Mouse (Mus musculus): ENCODE data around the gene Rhbdl2. TPM values are rescaled to one million over a fixed set of nuclear protein-coding genes. Genes with fewer than 3 reads are reported as not detected.

The Rhbdl2 gene
- 1.3 and 1.6 TPM in 2 replicates for polyA plus RNA-seq (2015; fragmentation: Nextera tagmentation; extraction: Ambion mirVana)

DNA sequence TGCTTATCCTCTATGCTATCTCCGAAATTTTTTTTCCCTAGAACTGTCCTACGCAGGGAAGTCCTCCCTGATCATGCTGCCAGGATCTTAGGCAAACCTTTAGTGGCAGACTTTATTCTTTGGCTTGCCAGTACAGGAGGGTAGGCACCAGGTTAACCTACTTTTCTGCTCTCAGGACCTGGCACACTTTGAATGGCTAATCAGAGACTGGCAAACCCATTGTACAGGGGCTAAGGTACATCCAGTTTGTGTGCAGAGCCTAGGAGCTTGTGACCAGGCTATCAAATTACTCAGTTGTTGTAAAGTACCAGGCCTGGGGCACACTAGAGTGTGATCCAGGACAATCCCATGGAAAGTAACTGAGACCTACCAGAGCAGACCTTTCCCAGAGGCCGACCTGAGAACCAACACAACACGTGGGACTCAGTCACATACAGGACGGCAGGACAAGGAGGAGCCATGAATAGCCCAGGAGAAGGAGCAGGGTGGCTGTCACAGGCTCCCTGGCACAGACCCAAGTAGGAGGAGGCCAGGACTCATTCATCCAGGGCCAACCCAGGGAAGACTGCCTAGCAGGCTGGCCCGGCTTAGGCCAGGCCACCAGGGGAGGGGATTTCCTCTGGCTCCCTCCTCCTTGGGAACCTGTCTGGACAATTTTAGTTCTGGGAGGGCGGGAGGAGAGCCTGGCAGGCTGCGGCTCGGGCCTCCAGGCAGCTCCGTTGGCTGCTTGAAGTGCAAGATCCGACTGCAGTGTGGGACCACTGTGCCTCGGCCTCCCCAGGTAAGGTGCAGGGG lies at the start of gene Rhbdl2:
Rhbdl2 (plus strand) TSS at position 684 of the 795 bp plus-strand sequence.
- peak within 1 kb of the TSS; percentile 40 for H3K9ac ChIP-seq (ENCODE audit: low read length)
- 19% methylated on average over 12 of the region's 12 CpGs for WGBS
- H3K27me3 ChIP-seq (ENCODE audit: control insufficient read depth, insufficient read depth, low read depth, low read length): no peaks in the 10 kb centered on the region
- no peaks in the 10 kb centered on the region for H3K9me3 ChIP-seq (ENCODE audit: control insufficient read depth, low read length)
- peaks cover 5% of the 10 kb centered on the region; the same call in 1 of the 2 replicates for H3K4me1 ChIP-seq (replicated peaks; ENCODE audit: control insufficient read depth, insufficient read depth, low read length)
- H3K27ac ChIP-seq (ENCODE audit: low read length): 0 out of 2 replicates have a peak within 1 kb of the TSS, but pooled peaks have one; percentile 15
- H3K36me3 ChIP-seq (ENCODE audit: control insufficient read depth, insufficient read depth, low read length): no peaks in the 10 kb centered on the region
- H3K4me2 ChIP-seq (ENCODE audit: low read depth, low read length): peak within 1 kb of the TSS; percentile 35; the same call in 1 of the 2 replicates
- peak; percentile 94 for ATAC-seq (ENCODE audit: low read depth)
- H3K4me3 ChIP-seq (ENCODE audit: low read length): peak within 1 kb of the TSS; percentile 19; the same call in 1 of the 2 replicates

DNA sequence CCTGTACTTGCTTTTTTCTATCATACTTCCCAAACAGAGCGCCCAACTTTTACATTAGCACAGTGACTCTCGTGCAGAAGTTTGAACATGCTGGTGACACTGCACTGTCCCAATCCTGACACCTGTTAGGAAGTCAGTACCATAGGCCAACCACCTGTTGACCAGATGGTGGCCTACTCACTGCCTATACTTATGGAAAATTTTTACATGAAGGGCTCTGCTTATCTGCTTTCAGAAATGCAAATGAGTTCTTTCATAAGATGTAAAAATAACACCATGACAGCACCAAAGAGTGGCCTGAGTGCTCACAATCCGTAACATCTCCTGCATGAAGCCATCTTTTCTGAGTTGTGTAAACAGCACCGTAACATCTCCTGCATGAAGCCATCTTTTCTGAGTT lies 49.0 kb upstream of the Rhbdl2 start:
- 91% methylated on average over 4 of the region's 4 CpGs for WGBS
- Histone ChIP-seq H3K36me3 (ENCODE audit: control insufficient read depth, insufficient read depth, low read length) (peaks cover 15% of the 10 kb centered on the region), H3K4me2 (ENCODE audit: low read depth, low read length) (no peak overlapping the region)

DNA sequence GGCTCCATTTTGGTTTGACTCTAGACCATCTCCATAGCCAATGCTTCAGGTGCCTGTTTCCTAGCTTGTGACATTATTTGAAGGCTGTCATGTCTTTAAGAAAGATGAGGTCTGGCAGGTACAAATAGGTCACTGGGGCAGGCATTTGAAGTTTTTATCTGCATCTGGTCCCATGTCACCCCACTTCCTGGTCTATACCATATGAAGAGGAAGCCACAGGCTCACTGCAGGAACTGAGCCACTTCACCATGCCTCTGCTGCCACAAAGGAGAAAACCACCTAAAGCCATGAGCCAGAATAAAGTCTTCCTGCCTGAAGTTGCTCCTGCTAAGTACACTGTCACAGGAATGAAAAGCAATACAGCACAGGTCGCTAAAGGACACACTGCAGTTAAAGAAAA lies 44.8 kb upstream of the Rhbdl2 start:
- Histone ChIP-seq H3K27ac (ENCODE audit: low read length) (no peak overlapping the region), H3K27me3 (ENCODE audit: control insufficient read depth, insufficient read depth, low read depth, low read length) (no peaks in the 10 kb centered on the region), H3K4me1 (replicated peaks; ENCODE audit: control insufficient read depth, insufficient read depth, low read length) (no peaks in the 10 kb centered on the region), H3K4me3 (ENCODE audit: low read length) (no peak overlapping the region), H3K9me3 (ENCODE audit: control insufficient read depth, low read length) (no peaks in the 10 kb centered on the region), H3K36me3 (ENCODE audit: control insufficient read depth, insufficient read depth, low read length) (peaks cover 10% of the 10 kb centered on the region), H3K9ac (ENCODE audit: low read length) (no peak overlapping the region), H3K4me2 (ENCODE audit: low read depth, low read length) (no peak overlapping the region)
- 73% methylated on average over 1 of the region's 1 CpGs for WGBS
- no peak for ATAC-seq (ENCODE audit: low read depth)

More for the DNA sequence above, 49.0 kb upstream of the Rhbdl2 start:
- Histone ChIP-seq H3K27ac (ENCODE audit: low read length) (no peak overlapping the region), H3K4me1 (replicated peaks; ENCODE audit: control insufficient read depth, insufficient read depth, low read length) (no peaks in the 10 kb centered on the region), H3K9ac (ENCODE audit: low read length) (no peak overlapping the region), H3K4me3 (ENCODE audit: low read length) (no peak overlapping the region), H3K9me3 (ENCODE audit: control insufficient read depth, low read length) (no peaks in the 10 kb centered on the region), H3K27me3 (ENCODE audit: control insufficient read depth, insufficient read depth, low read depth, low read length) (no peaks in the 10 kb centered on the region)
- no peak for ATAC-seq (ENCODE audit: low read depth)

DNA sequence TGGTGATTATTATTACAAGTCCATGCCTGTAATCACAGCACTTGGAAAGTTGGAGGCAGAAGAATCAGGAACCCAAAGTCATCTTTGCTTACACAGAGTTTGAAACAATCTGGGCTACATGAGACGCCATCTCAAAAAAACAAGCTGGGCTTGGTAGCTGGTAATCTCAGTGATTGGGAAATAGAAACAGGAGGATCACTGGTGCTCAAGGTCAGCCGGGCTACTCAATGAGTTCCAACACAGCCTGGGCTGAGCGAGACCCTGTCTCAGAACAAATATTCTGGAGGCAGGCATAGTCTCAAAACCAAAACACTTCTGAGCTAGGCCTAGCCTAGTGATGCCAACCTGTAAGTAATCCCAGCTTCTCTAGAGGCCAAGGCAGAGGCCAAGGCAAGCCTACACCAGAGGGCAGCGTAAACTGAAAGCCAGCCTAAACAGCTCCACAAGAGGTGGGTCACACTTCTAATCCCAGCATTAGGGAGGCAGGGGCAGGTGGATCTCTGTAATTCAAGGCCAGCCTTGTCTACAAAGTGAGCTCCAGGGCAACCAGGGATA lies 42.4 kb upstream of the Rhbdl2 start:
- WGBS: 93% methylated on average over 4 of the region's 4 CpGs
- no peak overlapping the region for H3K4me3 ChIP-seq (ENCODE audit: low read length)
- no peaks in the 10 kb centered on the region for H3K9me3 ChIP-seq (ENCODE audit: control insufficient read depth, low read length)
- no peaks in the 10 kb centered on the region; the same call in 1 of the 2 replicates for H3K36me3 ChIP-seq (ENCODE audit: control insufficient read depth, insufficient read depth, low read length)
- H3K4me2 ChIP-seq (ENCODE audit: low read depth, low read length): no peak overlapping the region
- H3K27ac ChIP-seq (ENCODE audit: low read length): no peak overlapping the region
- no peaks in the 10 kb centered on the region for H3K27me3 ChIP-seq (ENCODE audit: control insufficient read depth, insufficient read depth, low read depth, low read length)
- no peak for ATAC-seq (ENCODE audit: low read depth)
- peaks cover 11% of the 10 kb centered on the region for H3K4me1 ChIP-seq (replicated peaks; ENCODE audit: control insufficient read depth, insufficient read depth, low read length)
- no peak overlapping the region for H3K9ac ChIP-seq (ENCODE audit: low read length)

DNA sequence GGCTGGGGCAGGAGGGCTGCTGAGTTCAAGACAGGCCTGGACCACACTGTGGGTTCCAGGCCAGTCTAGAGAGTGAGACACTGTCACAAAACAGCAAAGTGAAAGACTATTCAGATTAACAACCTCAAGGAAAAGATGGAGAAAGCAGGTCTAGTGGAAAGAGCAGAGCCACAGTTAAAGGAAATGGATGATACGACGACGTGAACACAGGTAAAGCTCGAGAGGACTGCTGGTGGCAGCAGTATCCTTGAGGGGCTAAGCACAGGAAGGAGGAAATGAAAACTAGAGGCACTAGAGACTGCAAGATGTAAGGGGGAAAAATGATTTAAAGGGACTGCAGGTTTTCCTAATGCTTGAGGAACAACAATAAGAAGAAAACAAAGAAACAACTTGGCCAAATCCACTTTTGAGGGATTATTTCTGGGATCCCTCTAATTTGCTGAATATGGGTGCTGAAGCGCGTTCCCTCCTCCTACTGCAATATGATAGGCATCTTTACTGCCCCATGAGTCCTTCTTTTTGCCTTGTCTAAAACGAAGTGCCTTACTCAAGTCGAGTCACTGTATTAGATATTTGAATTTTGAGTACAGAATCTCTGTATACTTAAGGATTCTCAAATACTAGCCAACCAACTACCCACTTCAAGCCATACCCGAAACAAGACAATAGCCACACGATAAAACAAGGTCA lies 38.8 kb upstream of the Rhbdl2 start:
- Histone ChIP-seq H3K4me2 (ENCODE audit: low read depth, low read length) (peak overlapping the region; percentile 92), H3K4me1 (replicated peaks; ENCODE audit: control insufficient read depth, insufficient read depth, low read length) (peaks cover 16% of the 10 kb centered on the region), H3K27ac (ENCODE audit: low read length) (no peak overlapping the region), H3K4me3 (ENCODE audit: low read length) (peak overlapping the region; percentile 99), H3K36me3 (ENCODE audit: control insufficient read depth, insufficient read depth, low read length) (no peaks in the 10 kb centered on the region), H3K27me3 (ENCODE audit: control insufficient read depth, insufficient read depth, low read depth, low read length) (no peaks in the 10 kb centered on the region), H3K9me3 (ENCODE audit: control insufficient read depth, low read length) (no peaks in the 10 kb centered on the region), H3K9ac (ENCODE audit: low read length) (peak overlapping the region; percentile 89)
- 10% methylated on average over 10 of the region's 10 CpGs for WGBS
- no peak for ATAC-seq (ENCODE audit: low read depth)

DNA sequence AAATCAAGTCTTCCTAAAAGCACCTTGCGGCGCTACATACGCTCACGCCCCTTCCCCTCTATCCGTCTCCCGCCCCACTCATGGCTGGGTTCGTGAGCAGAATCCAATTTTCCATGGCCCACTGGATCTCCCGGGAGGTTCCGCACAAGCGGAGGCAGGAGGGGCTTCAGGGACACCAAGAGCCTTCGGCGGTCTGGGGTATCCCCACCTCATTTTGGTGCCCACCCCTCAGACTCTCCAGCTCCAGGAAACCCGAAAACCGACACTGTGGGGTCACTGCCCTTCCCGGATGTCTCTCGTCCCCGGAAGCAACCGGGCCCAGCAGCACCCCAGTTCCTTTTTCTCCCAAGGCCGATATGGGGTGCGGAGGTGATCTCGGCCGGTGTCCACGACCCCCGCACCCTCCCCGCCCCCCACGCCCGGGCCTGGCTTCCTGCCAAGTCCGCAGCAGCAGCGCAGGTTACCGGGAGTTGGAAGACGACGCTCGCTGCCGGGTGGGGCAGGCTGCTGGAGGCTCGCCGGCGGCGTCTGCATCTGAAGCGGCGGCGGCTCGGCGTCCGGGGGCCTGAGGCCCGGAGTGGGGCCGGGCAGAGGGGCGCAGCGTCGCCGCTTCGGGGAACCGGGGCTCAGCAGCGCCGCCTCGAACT lies 38.1 kb upstream of the Rhbdl2 start:
- Histone ChIP-seq H3K36me3 (ENCODE audit: control insufficient read depth, insufficient read depth, low read length) (no peaks in the 10 kb centered on the region), H3K4me3 (ENCODE audit: low read length) (peak overlapping the region; percentile 99), H3K27me3 (ENCODE audit: control insufficient read depth, insufficient read depth, low read depth, low read length) (no peaks in the 10 kb centered on the region), H3K4me2 (ENCODE audit: low read depth, low read length) (peak overlapping the region; percentile 92), H3K9ac (ENCODE audit: low read length) (peak overlapping the region; percentile 89), H3K4me1 (replicated peaks; ENCODE audit: control insufficient read depth, insufficient read depth, low read length) (peaks cover 16% of the 10 kb centered on the region), H3K9me3 (ENCODE audit: control insufficient read depth, low read length) (no peaks in the 10 kb centered on the region), H3K27ac (ENCODE audit: low read length) (peak overlapping the region; percentile 78)
- WGBS: 2% methylated on average over 49 of the region's 55 CpGs
- ATAC-seq (ENCODE audit: low read depth): peak; percentile 78

DNA sequence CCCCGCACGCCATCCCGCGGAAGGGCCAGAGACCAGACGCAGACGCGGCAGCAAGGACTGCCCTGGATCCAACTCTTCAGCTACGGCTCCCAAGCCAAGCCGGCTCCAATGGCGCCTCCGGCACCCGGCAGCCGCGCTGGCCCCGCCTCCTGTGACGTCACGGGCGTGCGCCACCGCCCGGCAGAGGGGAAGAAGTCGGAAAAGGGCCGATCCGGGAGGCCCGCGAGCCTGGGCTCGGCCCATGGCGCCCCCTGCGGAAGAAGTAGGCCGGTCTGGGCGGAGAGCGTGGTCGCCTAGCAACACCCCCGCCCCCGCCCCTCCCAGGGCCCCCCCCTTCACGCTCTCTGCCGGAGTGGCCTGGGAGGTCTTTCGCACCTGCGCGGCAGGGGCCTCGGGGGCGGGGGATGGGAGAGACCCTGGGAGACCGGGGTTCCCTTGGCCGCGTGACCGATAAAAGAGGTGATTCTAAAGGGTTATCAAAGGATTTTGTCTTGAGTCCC lies 37.5 kb upstream of the Rhbdl2 start, which contains the start of gene Akirin1:
Akirin1 (minus strand) TSS at position 194 of the 500 bp plus-strand sequence.
- Histone ChIP-seq H3K36me3 (ENCODE audit: control insufficient read depth, insufficient read depth, low read length) (no peaks in the 10 kb centered on the region), H3K4me1 (replicated peaks; ENCODE audit: control insufficient read depth, insufficient read depth, low read length) (peaks cover 16% of the 10 kb centered on the region), H3K4me2 (ENCODE audit: low read depth, low read length) (peak within 1 kb of the TSS; percentile 92), H3K27me3 (ENCODE audit: control insufficient read depth, insufficient read depth, low read depth, low read length) (no peaks in the 10 kb centered on the region), H3K9ac (ENCODE audit: low read length) (peak within 1 kb of the TSS; percentile 89), H3K4me3 (ENCODE audit: low read length) (peak within 1 kb of the TSS; percentile 99), H3K27ac (ENCODE audit: low read length) (peak within 1 kb of the TSS; percentile 78), H3K9me3 (ENCODE audit: control insufficient read depth, low read length) (no peaks in the 10 kb centered on the region)
- 0% methylated on average over 42 of the region's 46 CpGs for WGBS
- peak; percentile 99 for ATAC-seq (ENCODE audit: low read depth)

DNA sequence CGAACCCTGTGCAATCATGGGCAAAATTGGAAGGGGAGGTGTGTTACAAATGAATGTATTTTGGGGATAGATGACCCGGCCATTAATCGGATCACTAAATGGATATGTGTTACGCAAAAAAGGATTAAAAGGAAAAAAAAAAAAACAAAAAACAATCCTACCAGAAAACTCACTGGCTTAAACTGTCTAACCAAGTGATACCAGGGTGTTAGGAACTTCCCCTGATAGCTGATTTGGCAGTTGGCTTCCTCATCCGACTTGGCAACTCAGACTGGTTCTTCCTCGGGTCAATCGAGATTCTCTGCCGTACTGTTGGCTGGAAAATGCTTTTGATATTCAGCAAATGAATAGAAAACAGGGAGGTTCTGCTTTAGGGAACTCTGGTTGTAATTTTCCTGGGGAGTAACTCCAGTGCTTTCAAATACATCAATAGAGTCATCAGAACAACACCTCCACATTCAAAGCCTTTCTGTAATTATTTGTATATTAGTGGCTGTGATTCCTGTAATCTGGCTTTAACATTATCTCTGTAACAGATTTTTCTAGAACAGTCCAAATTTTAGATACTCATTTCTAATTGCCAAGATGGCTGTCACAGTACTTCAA lies 36.9 kb upstream of the Rhbdl2 start:
- Histone ChIP-seq H3K27ac (ENCODE audit: low read length) (no peak overlapping the region), H3K9me3 (ENCODE audit: control insufficient read depth, low read length) (no peaks in the 10 kb centered on the region), H3K9ac (ENCODE audit: low read length) (peak overlapping the region; percentile 89), H3K4me1 (replicated peaks; ENCODE audit: control insufficient read depth, insufficient read depth, low read length) (peaks cover 16% of the 10 kb centered on the region), H3K36me3 (ENCODE audit: control insufficient read depth, insufficient read depth, low read length) (no peaks in the 10 kb centered on the region), H3K27me3 (ENCODE audit: control insufficient read depth, insufficient read depth, low read depth, low read length) (no peaks in the 10 kb centered on the region), H3K4me2 (ENCODE audit: low read depth, low read length) (peak overlapping the region; percentile 90), H3K4me3 (ENCODE audit: low read length) (peak overlapping the region; percentile 99)
- 0 out of 2 replicates have a peak, but pooled peaks have one; percentile 3 for ATAC-seq (ENCODE audit: low read depth)
- 0% methylated on average over 8 of the region's 8 CpGs for WGBS

Measured in lung, embryonic 16.5 days (tissue).